Mouse (Mus musculus) intestine, embryonic 16.5 days (tissue): ENCODE measurements at regions not wholly inside any gene's neighbourhood (a gene's known extent, or its start where the extent isn't known, plus 50 kb on each side); places are given as distances from the start of the nearest gene placed in this dataset.
A peak's percentile ranks its signal among the peaks of the same experiment; 100 is the strongest.

Experiments used
- ATAC-seq: fragments of 200-750 bp; cut with Nextera tagmentation; 2 replicates; pipeline ENCODE4 v1.8.0; 2017; ENCODE audit warnings: moderate TSS enrichment, moderate library complexity
- H3K27ac ChIP-seq: fragments of 300-500 bp; sonication (generic); 2 replicates; pipeline ENCODE4 v1.5.1; 2014; ENCODE audit warnings: mild to moderate bottlenecking, low read length
- H3K27me3 ChIP-seq: fragments of 300-500 bp; sonication (generic); replicated peaks from 2 replicates; pipeline ENCODE4 v1.6.1; 2014; ENCODE audit warnings: low read length, control low read depth, mixed read lengths; ENCODE audit not compliant: control insufficient read depth, insufficient read depth
- H3K36me3 ChIP-seq: fragments of 300-500 bp; sonication (generic); 2 replicates; pipeline ENCODE4 v1.6.1; 2014; ENCODE audit warnings: low read length, control low read depth; ENCODE audit not compliant: control insufficient read depth, insufficient read depth
- H3K4me1 ChIP-seq: fragments of 300-500 bp; sonication (generic); 2 replicates; pipeline ENCODE4 v1.6.1; 2014; ENCODE audit warnings: low read length, control low read depth, mixed read lengths; ENCODE audit not compliant: control insufficient read depth, insufficient read depth
- H3K4me2 ChIP-seq: fragments of 300-500 bp; sonication (generic); 2 replicates; pipeline ENCODE4 v1.6.1; 2014; ENCODE audit warnings: low read depth, low read length, control low read depth
- H3K4me3 ChIP-seq: fragments of 300-500 bp; sonication (generic); 2 replicates; pipeline ENCODE4 v1.5.1; 2014; ENCODE audit warnings: mild to moderate bottlenecking, low read length
- H3K9ac ChIP-seq: fragments of 300-500 bp; sonication (generic); 2 replicates; pipeline ENCODE4 v1.6.1; 2014; ENCODE audit warnings: low read depth, low read length
- H3K9me3 ChIP-seq: fragments of 300-500 bp; sonication (generic); 2 replicates; pipeline ENCODE4 v1.6.1; 2016; ENCODE audit warnings: low read length, control low read depth; ENCODE audit not compliant: control insufficient read depth
- WGBS: fragments of 180-500 bp; shearing (Covaris S2); extraction: QIAGEN DNeasy Blood & Tissue Kit; methylation state at CpG from one replicate; pipeline ENCODE4 v1.1.7; 2014; 5-methylcytosine and 5-hydroxymethylcytosine counted together

DNA sequence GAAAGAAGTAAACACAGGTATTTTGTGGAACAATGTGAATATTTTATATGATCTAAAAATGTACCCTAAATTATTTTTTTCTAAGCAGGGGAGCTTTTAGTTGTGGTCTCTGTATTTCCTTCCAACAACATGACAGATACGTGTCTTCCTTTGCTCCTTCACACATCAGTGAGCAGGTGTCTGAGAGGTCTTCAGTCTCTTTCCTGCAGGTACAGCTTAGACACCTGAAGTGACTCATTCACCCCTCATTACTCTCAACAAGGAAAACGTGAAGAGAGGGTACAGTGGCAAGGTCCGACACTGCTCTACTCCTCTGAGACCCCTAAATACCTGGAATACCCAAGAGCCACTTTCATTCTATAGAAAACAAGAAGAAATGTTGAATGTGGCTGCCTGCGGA, 103.5 kb upstream of the Bcl6 start:
- no peaks in the 10 kb centered on the region for H3K27me3 ChIP-seq
- WGBS = 81% methylated on average over 4 of the region's 4 CpGs
- no peak overlapping the region for H3K4me3 ChIP-seq
- no peak overlapping the region for H3K4me2 ChIP-seq
- no peak overlapping the region for H3K9ac ChIP-seq
- ATAC-seq = no peak
- H3K36me3 ChIP-seq = no peaks in the 10 kb centered on the region
- H3K9me3 ChIP-seq = no peaks in the 10 kb centered on the region
- no peak overlapping the region for H3K27ac ChIP-seq
- peaks cover 7% of the 10 kb centered on the region for H3K4me1 ChIP-seq

DNA sequence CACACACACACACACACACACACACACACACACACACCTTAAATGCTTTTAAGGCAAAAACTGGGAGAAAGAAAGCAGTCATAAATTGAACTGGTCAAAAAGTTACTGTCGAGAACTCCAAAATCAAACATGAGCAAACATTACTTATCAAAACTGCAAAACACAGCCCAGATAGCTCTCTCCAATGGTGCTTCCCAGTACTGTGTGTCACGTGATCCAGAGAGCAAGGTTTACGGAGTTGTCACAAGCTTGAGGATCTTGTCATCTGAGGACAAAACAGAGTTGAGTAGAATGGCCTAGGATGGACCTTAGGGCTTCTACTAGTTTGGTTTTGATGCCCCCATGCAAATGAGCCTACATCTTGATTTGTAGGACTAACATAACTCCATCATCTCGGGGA, 102.3 kb upstream of the Bcl6 start:
- Histone ChIP-seq H3K27me3 (no peaks in the 10 kb centered on the region), H3K4me1 (peaks cover 7% of the 10 kb centered on the region), H3K4me3 (no peak overlapping the region), H3K36me3 (no peaks in the 10 kb centered on the region), H3K4me2 (no peak overlapping the region), H3K9ac (no peak overlapping the region), H3K27ac (no peak overlapping the region), H3K9me3 (no peaks in the 10 kb centered on the region)
- 67% methylated on average over 4 of the region's 4 CpGs for WGBS
- no peak for ATAC-seq

DNA sequence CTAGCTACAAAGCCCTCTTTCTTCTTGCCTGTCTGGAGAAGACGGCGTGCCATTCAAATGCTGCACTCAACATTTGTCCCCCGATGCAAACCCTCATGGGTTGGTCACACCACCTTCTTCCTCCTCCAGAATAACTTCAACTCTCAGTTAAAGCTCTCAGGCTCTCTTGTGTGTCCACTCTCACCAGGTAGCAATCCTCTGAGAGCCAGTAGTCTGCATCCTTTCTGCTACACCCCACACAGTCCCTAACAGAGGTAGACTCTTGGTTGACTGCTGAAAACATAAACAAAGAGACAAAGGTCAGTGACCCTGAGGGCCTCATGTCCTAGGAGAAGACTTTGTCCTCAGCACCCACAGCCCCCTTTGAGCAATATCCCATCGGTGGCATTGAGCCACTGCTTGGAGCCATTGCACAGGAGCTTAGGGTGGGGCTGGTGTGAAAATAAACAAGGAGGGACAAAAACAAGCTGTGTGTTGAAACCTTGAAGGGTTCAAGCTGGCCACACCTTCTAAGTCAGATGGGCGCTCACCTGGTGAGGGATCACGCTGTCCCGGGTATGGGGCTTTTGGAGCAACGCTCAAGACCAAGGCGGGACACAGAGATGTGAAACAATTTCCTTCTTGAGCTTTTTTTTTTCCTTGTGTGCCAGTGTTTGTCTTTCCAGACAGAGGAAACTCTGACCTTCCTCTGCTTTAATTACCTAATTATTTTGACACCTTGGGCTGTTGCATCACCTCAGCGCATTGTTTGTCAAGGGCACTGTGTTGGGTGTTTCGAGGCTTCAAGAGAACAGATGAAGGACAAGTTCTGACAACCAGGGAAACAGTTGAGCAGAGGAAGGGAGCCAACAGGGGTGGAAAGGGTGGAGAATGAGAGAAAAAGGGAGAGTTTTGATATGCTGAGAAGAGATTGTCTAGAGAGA, 101.4 kb upstream of the Bcl6 start:
- no peak overlapping the region for H3K4me2 ChIP-seq
- no peak overlapping the region for H3K4me3 ChIP-seq
- H3K27me3 ChIP-seq = no peaks in the 10 kb centered on the region
- WGBS = 75% methylated on average over 11 of the region's 11 CpGs
- no peaks in the 10 kb centered on the region for H3K36me3 ChIP-seq
- peaks cover 7% of the 10 kb centered on the region for H3K4me1 ChIP-seq
- ATAC-seq = peak; percentile 31; the same call in 1 of the 2 replicates
- no peak overlapping the region for H3K9ac ChIP-seq
- no peaks in the 10 kb centered on the region for H3K9me3 ChIP-seq
- no peak overlapping the region for H3K27ac ChIP-seq

DNA sequence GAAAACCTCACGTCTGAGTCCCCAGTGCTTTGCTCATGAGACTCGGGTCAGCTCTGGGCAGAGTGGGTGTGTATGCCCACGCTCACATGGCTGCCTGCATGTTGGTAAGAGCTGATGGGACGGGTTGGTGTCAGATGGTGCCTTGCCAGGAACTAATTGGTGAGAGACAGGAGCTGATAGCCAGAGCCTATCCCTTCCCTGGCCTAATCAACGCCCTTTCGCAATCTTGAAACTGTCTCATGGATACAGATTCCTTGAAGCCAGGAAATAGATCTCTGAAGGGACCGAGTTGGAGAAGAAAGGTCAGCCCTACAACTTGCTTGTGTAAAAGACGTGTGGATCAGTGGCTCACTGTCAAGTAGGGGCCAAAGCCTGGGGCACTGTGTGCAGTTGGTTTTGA, 95.3 kb upstream of the Bcl6 start:
- Histone ChIP-seq H3K27ac (no peak overlapping the region), H3K4me3 (no peak overlapping the region), H3K4me2 (no peak overlapping the region), H3K9me3 (no peaks in the 10 kb centered on the region), H3K4me1 (peaks cover 7% of the 10 kb centered on the region; the same call in 1 of the 2 replicates), H3K36me3 (no peaks in the 10 kb centered on the region), H3K27me3 (no peaks in the 10 kb centered on the region), H3K9ac (no peak overlapping the region)
- peak; percentile 67 for ATAC-seq
- 66% methylated on average over 8 of the region's 8 CpGs for WGBS

DNA sequence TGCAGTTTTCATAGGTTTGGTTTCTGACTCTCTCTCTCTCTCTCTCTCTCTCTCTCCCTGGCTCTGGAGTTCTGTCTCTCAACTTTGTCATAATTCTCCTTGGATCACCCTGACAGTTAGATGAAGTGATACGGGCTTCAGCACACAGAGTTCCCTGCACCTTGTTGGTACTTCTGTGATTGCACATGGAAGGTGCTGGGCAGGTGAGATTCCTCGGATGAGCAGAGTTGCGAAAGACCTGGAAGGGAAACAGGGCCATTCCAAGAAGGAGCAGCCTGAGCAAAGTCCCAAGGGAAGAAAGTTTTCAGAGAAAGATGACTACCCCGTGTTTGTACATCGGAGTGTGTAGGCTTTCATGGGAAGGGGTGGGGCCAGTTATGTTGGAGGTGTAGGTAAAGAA, 91.8 kb upstream of the Bcl6 start:
- Histone ChIP-seq H3K9ac (no peak overlapping the region), H3K4me2 (no peak overlapping the region), H3K9me3 (no peaks in the 10 kb centered on the region), H3K4me1 (peaks cover 7% of the 10 kb centered on the region; the same call in 1 of the 2 replicates), H3K36me3 (no peaks in the 10 kb centered on the region), H3K27me3 (no peaks in the 10 kb centered on the region), H3K27ac (no peak overlapping the region), H3K4me3 (no peak overlapping the region)
- WGBS = 74% methylated on average over 5 of the region's 5 CpGs
- ATAC-seq = peak; percentile 84

DNA sequence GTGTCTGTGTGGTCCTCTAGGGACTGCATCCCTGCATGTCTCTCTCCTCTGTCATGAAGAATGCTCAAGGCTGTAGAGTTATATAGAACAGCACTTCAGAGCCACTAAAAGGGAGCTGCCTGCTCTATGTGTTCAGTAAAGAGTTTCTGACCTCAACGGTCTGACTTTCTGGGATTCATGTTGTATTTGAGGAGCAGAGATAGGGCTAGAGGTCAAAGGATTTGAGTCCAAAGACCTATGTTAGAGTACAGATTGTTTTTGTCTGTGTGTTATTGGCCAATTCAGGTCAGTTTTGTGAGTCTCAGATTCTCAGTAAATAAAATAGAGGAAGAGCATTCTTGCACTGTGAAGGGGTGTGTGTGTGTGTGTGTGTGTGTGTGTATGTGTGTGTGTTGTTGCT, 90.0 kb upstream of the Bcl6 start:
- ATAC-seq = no peak
- no peak overlapping the region for H3K4me3 ChIP-seq
- no peaks in the 10 kb centered on the region for H3K36me3 ChIP-seq
- no peak overlapping the region for H3K27ac ChIP-seq
- peaks cover 6% of the 10 kb centered on the region; the same call in 1 of the 2 replicates for H3K4me1 ChIP-seq
- no peaks in the 10 kb centered on the region for H3K9me3 ChIP-seq
- no peak overlapping the region for H3K9ac ChIP-seq
- 61% methylated on average over 1 of the region's 1 CpGs for whole genome bisulfite sequencing
- H3K27me3 ChIP-seq = no peaks in the 10 kb centered on the region
- H3K4me2 ChIP-seq = no peak overlapping the region

DNA sequence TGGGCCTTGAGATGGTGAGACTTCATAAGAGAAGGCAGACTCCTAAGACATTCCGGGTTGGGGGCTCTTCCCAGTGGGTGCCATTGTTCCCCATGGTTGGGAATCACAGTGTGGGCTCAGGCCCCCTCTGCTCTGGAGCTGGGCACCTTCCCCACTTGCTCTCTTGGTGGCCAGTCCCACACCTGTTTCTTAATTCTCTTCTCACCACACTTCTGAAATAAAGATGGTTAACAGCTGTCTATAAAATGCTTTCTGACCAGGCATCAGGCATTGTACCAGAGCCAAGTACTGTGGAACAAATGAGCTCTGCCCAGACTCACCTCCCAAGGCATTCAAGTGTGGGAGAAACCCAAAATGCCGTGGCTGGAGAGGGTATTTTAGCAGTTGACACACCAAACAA, 88.8 kb upstream of the Bcl6 start:
- H3K4me3 ChIP-seq = no peak overlapping the region
- WGBS = 85% methylated on average over 2 of the region's 2 CpGs
- H3K9ac ChIP-seq = no peak overlapping the region
- H3K36me3 ChIP-seq = no peaks in the 10 kb centered on the region
- no peak overlapping the region for H3K27ac ChIP-seq
- H3K4me2 ChIP-seq = no peak overlapping the region
- no peaks in the 10 kb centered on the region for H3K9me3 ChIP-seq
- no peak for ATAC-seq
- H3K4me1 ChIP-seq = peaks cover 3% of the 10 kb centered on the region; the same call in 1 of the 2 replicates
- H3K27me3 ChIP-seq = no peaks in the 10 kb centered on the region

DNA sequence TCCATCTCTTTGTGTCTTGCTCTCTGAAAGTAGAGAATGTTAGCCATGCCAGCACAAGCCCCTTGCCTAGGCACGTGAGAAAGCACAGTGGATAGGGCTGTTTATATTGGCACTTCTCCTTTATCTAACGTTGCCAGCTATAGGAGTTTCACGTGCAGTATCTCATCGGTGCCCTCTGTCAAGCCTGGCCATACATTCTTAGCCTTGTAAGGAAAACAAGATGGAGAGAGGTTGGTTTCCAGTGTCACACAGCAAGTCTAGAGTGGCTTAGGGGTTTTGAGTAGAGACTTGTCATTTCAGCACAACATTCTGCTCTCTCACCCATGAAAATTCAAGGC, 88.1 kb upstream of the Bcl6 start:
- Histone ChIP-seq H3K9me3 (no peaks in the 10 kb centered on the region), H3K9ac (no peak overlapping the region), H3K4me1 (peaks cover 3% of the 10 kb centered on the region; the same call in 1 of the 2 replicates), H3K4me3 (no peak overlapping the region), H3K36me3 (no peaks in the 10 kb centered on the region), H3K27ac (no peak overlapping the region), H3K27me3 (no peaks in the 10 kb centered on the region), H3K4me2 (no peak overlapping the region)
- no peak for ATAC-seq
- 81% methylated on average over 4 of the region's 4 CpGs for WGBS

DNA sequence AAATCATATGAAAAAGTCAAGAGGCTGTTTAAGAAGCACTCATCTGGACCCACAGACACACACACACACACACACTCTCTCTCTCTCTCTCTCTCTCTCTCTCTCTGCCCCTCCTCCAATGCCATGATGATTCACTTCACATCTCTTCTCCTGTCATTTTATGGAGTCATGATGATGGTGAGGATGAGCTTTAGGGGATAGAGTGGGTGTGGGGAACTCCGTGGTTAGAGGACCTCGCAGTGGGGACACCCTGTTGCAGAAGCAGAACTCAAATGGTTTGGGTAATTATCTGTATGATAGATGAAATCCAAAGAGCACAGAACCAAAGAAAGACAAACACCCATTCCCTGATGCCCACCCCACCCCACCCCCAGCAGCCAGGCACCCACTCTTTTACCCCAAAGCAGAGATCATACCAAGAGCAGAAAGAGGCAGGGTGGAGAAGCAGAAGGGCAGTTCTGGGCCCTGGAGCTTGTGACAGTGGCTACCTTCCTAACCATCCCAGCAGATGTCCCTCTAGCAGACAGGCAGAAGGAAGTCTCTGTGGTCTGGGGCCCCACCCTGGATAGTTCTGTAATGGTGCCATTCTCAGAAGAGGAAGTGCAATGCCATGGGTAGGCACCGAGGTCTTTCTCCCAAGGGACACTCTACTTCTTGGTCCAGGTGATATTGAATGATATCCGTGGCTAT, 87.6 kb upstream of the Bcl6 start:
- H3K4me2 ChIP-seq = no peak overlapping the region
- no peaks in the 10 kb centered on the region for H3K9me3 ChIP-seq
- peaks cover 3% of the 10 kb centered on the region; the same call in 1 of the 2 replicates for H3K4me1 ChIP-seq
- no peaks in the 10 kb centered on the region for H3K36me3 ChIP-seq
- no peak overlapping the region for H3K27ac ChIP-seq
- no peak for ATAC-seq
- WGBS = 88% methylated on average over 4 of the region's 4 CpGs
- H3K27me3 ChIP-seq = no peaks in the 10 kb centered on the region
- H3K9ac ChIP-seq = no peak overlapping the region
- no peak overlapping the region for H3K4me3 ChIP-seq
